Mouse (Mus musculus) neural tube, embryonic 14.5 days (tissue): ENCODE data around the gene Khk. TPM values are rescaled to one million over a fixed set of nuclear protein-coding genes. Genes with fewer than 3 reads are reported as not detected.

Experiments
- ATAC-seq: fragments of 200-750 bp; cut with Nextera tagmentation; 2 replicates; pipeline ENCODE4 v1.8.0; 2017; ENCODE audit warnings: low read depth, mild to moderate bottlenecking, moderate TSS enrichment, moderate library complexity
- H3K27ac ChIP-seq: fragments of 300-500 bp; sonication (generic); 2 replicates; pipeline ENCODE4 v1.5.1; 2014; ENCODE audit warnings: low read depth, mild to moderate bottlenecking, control low read depth, low read length, moderate library complexity, mixed read lengths
- H3K27me3 ChIP-seq: fragments of 300-500 bp; sonication (generic); 2 replicates; pipeline ENCODE4 v1.6.1; 2014; ENCODE audit warnings: low read length; ENCODE audit not compliant: control insufficient read depth, insufficient read depth
- H3K36me3 ChIP-seq: fragments of 300-500 bp; sonication (generic); 2 replicates; pipeline ENCODE4 v1.6.1; 2014; ENCODE audit warnings: low read length, mixed read lengths; ENCODE audit not compliant: control insufficient read depth, insufficient read depth
- H3K4me1 ChIP-seq: fragments of 300-500 bp; sonication (generic); 2 replicates; pipeline ENCODE4 v1.6.1; 2014; ENCODE audit warnings: low read length; ENCODE audit not compliant: control insufficient read depth, insufficient read depth
- H3K4me2 ChIP-seq: fragments of 300-500 bp; sonication (generic); 2 replicates; pipeline ENCODE4 v1.6.1; 2014; ENCODE audit warnings: mild to moderate bottlenecking, low read depth, low read length, control low read depth
- H3K4me3 ChIP-seq: fragments of 300-500 bp; sonication (generic); 2 replicates; pipeline ENCODE4 v1.5.1; 2014; ENCODE audit warnings: low read depth, low read length, control low read depth, mixed read lengths
- H3K9ac ChIP-seq: fragments of 300-500 bp; sonication (generic); replicated peaks from 2 replicates; pipeline ENCODE4 v1.6.1; 2014; ENCODE audit warnings: low read depth, mild to moderate bottlenecking, control low read depth, low read length, mixed read lengths
- H3K9me3 ChIP-seq: fragments of 300-500 bp; sonication (generic); 2 replicates; pipeline ENCODE4 v1.6.1; 2016; ENCODE audit warnings: low read length; ENCODE audit not compliant: control insufficient read depth
- WGBS: fragments of 180-500 bp; shearing (Covaris S2); extraction: QIAGEN DNeasy Blood & Tissue Kit; methylation state at CpG from one replicate; pipeline ENCODE4 v1.1.7; 2014; 5-methylcytosine and 5-hydroxymethylcytosine counted together
- polyA plus RNA-seq: library from polyadenylated mRNA; unstranded; fragments of >200 nt; fragmentation: Nextera tagmentation; extraction: Ambion mirVana; gene quantifications from 2 replicates; pipeline ENCODE4 v1.2.1, GENCODE M21; 2014

Khk gene
- polyA plus RNA-seq, 1 experiment from 2014 or later = 8.3 TPM

GRCm38 (mm10) chr5:30966189-30966588 lies 45.0 kb downstream of the Khk start:
- no peak overlapping the region for H3K27ac ChIP-seq
- no peak overlapping the region for H3K4me3 ChIP-seq
- H3K36me3 ChIP-seq = no peaks in the 10 kb centered on the region
- H3K4me2 ChIP-seq = no peak overlapping the region
- ATAC-seq = no peak
- H3K9me3 ChIP-seq = no peaks in the 10 kb centered on the region
- no peak overlapping the region for H3K9ac ChIP-seq
- H3K4me1 ChIP-seq = no peaks in the 10 kb centered on the region
- 86% methylated on average over 4 of the region's 4 CpGs for WGBS
- H3K27me3 ChIP-seq = no peaks in the 10 kb centered on the region

- no peak within 1 kb of the TSS for H3K4me3 ChIP-seq
- no peak within 1 kb of the TSS for H3K27ac ChIP-seq
- H3K9ac ChIP-seq = no peak within 1 kb of the TSS
- H3K9me3 ChIP-seq = no peaks in the 10 kb centered on the region
- no peaks in the 10 kb centered on the region for H3K27me3 ChIP-seq
- no peak for ATAC-seq
- no peaks in the 10 kb centered on the region for H3K4me1 ChIP-seq
- 69% methylated on average over 8 of the region's 8 CpGs for WGBS
- H3K36me3 ChIP-seq = no peaks in the 10 kb centered on the region
- H3K4me2 ChIP-seq = no peak within 1 kb of the TSS
Measured at GRCm38 (mm10) chr5:30968416-30968815, 47.2 kb downstream of the Khk start, which contains the start of gene Tcf23. TSS of gene Tcf23 (plus strand) at chr5:30968662.

- Histone ChIP-seq H3K4me2 (no peak overlapping the region), H3K36me3 (no peaks in the 10 kb centered on the region), H3K9ac (no peak overlapping the region), H3K9me3 (no peaks in the 10 kb centered on the region), H3K4me1 (no peaks in the 10 kb centered on the region), H3K27ac (no peak overlapping the region), H3K4me3 (no peak overlapping the region), H3K27me3 (no peaks in the 10 kb centered on the region)
- no peak for ATAC-seq
- WGBS = 74% methylated on average over 2 of the region's 2 CpGs
Measured at GRCm38 (mm10) chr5:30969440-30969839, 48.2 kb downstream of the Khk start.

- no peaks in the 10 kb centered on the region for H3K9me3 ChIP-seq
- no peak overlapping the region for H3K9ac ChIP-seq
- WGBS = 52% methylated on average over 9 of the region's 9 CpGs
- H3K27me3 ChIP-seq = no peaks in the 10 kb centered on the region
- peak; percentile 66 for ATAC-seq
- H3K4me3 ChIP-seq = no peak overlapping the region
- H3K4me2 ChIP-seq = no peak overlapping the region
- H3K27ac ChIP-seq = no peak overlapping the region
- 0 out of 2 replicates have a peak, but pooled peaks cover 8% of the 10 kb centered on the region for H3K4me1 ChIP-seq
- H3K36me3 ChIP-seq = no peaks in the 10 kb centered on the region
Measured at GRCm38 (mm10) chr5:30974870-30975656, 53.8 kb downstream of the Khk start.

Other genes starting within 250 kb of the Khk start
- gene Dpysl5, start 209.9 kb upstream of the Khk start, polyA plus RNA-seq = 178 and 203 TPM in 2 replicates
- 129 and 140 TPM in 2 replicates for gene Mapre3, start 106.8 kb upstream of the Khk start, polyA plus RNA-seq
- gene Tmem214, start 53.4 kb upstream of the Khk start, polyA plus RNA-seq = 48.6 and 53.7 TPM in 2 replicates
- gene Agbl5, start 32.7 kb upstream of the Khk start, polyA plus RNA-seq = 27.7 and 29.2 TPM in 2 replicates
- 234 TPM in 2 replicates for gene Ost4, start 13.6 kb upstream of the Khk start, polyA plus RNA-seq
- 3.5 and 22.9 TPM in 2 replicates for gene Emilin1, start 8.0 kb upstream of the Khk start, polyA plus RNA-seq
- gene Cgref1, start 24.2 kb downstream of the Khk start, polyA plus RNA-seq = 60.9 and 76.4 TPM in 2 replicates
- gene Preb, start 38.9 kb downstream of the Khk start, polyA plus RNA-seq = 72.4 and 80.0 TPM in 2 replicates
- not detected in 2 replicates for gene Tcf23, start 47.2 kb downstream of the Khk start, polyA plus RNA-seq
- 186 and 189 TPM in 2 replicates for gene Atraid, start 126.9 kb downstream of the Khk start, polyA plus RNA-seq
- gene Slc5a6, start 127.5 kb downstream of the Khk start, polyA plus RNA-seq = 15.1 and 15.6 TPM in 2 replicates
- gene Cad, start 133.3 kb downstream of the Khk start, polyA plus RNA-seq = 10.4 and 10.6 TPM in 2 replicates
- not detected in 2 replicates for gene Dnajc5g, start 184.9 kb downstream of the Khk start, polyA plus RNA-seq
- 39.8 and 48.3 TPM in 2 replicates for gene Slc30a3, start 186.8 kb downstream of the Khk start, polyA plus RNA-seq
- not detected in 2 replicates for gene Trim54, start 195.3 kb downstream of the Khk start, polyA plus RNA-seq
- gene Ucn, start 217.4 kb downstream of the Khk start, polyA plus RNA-seq = not detected in 2 replicates
- 58.3 and 58.4 TPM in 2 replicates for gene Mpv17, start 232.8 kb downstream of the Khk start, polyA plus RNA-seq